ENCODE assay signal across 7 mouse cellular contexts in genomic region chr2:143547251-143548090, GRCm38 (mm10). TPM values are rescaled to one million over a fixed set of nuclear protein-coding genes. Genes with fewer than 3 reads are reported as not detected.
DNase-seq lines count a peak whose midpoint lies in the region; ATAC-seq and TF ChIP-seq lines count a peak whose summit lies in the region.

No protein-coding gene starts in this region.

- no peak overlapping the region for H3K9ac ChIP-seq in embryonic facial prominence, embryonic 13.5 days

- H3K27ac ChIP-seq in cerebellum, adult 2 months (ENCODE audit: insufficient read depth, low read length), result peak overlapping the region; percentile 49
- H3K27ac ChIP-seq in embryonic facial prominence, embryonic 13.5 days, result no peak overlapping the region
- 0 out of 2 replicates have a peak overlapping the region, but pooled peaks have one; percentile 77 for H3K27ac ChIP-seq in olfactory bulb, adult 2 months (ENCODE audit: insufficient read depth, low read depth, low read length)

- peaks cover 4% of the 10 kb centered on the region; the same call in 1 of the 2 replicates for H3K4me1 ChIP-seq in cerebellum, adult 2 months (ENCODE audit: control insufficient read depth, insufficient read depth, low read length)
- H3K4me1 ChIP-seq in embryonic facial prominence, embryonic 13.5 days, result peaks cover 14% of the 10 kb centered on the region
- 0 out of 2 replicates have a peak, but pooled peaks cover 5% of the 10 kb centered on the region for H3K4me1 ChIP-seq in olfactory bulb, adult 2 months (ENCODE audit: control insufficient read depth, insufficient read depth, low read length)

- no peak for TF ChIP-seq CTCF in cerebellum, adult 2 months (IDR thresholded peaks at IDR 0.05; ENCODE audit: borderline replicate concordance, insufficient read depth, low read depth, low read length)
- no peak for TF ChIP-seq CTCF in olfactory bulb, adult 2 months (IDR thresholded peaks at IDR 0.05; ENCODE audit: insufficient read depth, low read depth, low read length)

- WGBS in cerebellum, adult 2 months, result under 1% methylated on average over 32 of the region's 32 CpGs
- 1% methylated on average over 32 of the region's 32 CpGs for WGBS in embryonic facial prominence, embryonic 13.5 days
- under 1% methylated on average over 32 of the region's 32 CpGs for WGBS in olfactory bulb, adult 2 months

- DNase-seq in cerebellum, adult 2 months, result peak; percentile 59 to 63
- peak; percentile 19 to 20 for DNase-seq in layer of hippocampus, postnatal 36 days
- no peak for DNase-seq in gastrocnemius, postnatal 25 days
- DNase-seq in lung, postnatal 10 days, result no peak
- no peak for DNase-seq in spleen, postnatal 36 days (ENCODE audit: low spot score in 2 of 2)

- no peak for TF ChIP-seq POLR2A in cerebellum, adult 2 months (IDR thresholded peaks at IDR 0.05; ENCODE audit: borderline replicate concordance, insufficient read depth, low read length)
- no peak for TF ChIP-seq POLR2A in olfactory bulb, adult 2 months (IDR thresholded peaks at IDR 0.05; ENCODE audit: insufficient read depth, low read depth, low read length)

- H3K4me2 ChIP-seq in embryonic facial prominence, embryonic 13.5 days, result peak overlapping the region; percentile 81; the same call in 1 of the 2 replicates

- ATAC-seq in embryonic facial prominence, embryonic 13.5 days (ENCODE audit: insufficient number of reproducible peaks, insufficient read depth, low FRiP score, low TSS enrichment, low read depth), result no peak

- no peaks in the 10 kb centered on the region for H3K9me3 ChIP-seq in embryonic facial prominence, embryonic 13.5 days

- H3K36me3 ChIP-seq in embryonic facial prominence, embryonic 13.5 days, result no peaks in the 10 kb centered on the region

- peak overlapping the region; percentile 96 for H3K4me3 ChIP-seq in cerebellum, adult 2 months (replicated peaks; ENCODE audit: insufficient read depth, low read depth, low read length)
- H3K4me3 ChIP-seq in embryonic facial prominence, embryonic 13.5 days, result peak overlapping the region; percentile 50; the same call in 1 of the 2 replicates
- H3K4me3 ChIP-seq in olfactory bulb, adult 2 months (ENCODE audit: insufficient read depth, low read depth, low read length), result peak overlapping the region; percentile 66

- no peaks in the 10 kb centered on the region for H3K27me3 ChIP-seq in cerebellum, adult 2 months (ENCODE audit: control insufficient read depth, insufficient read depth, low read length)
- peaks cover 63% of the 10 kb centered on the region for H3K27me3 ChIP-seq in embryonic facial prominence, embryonic 13.5 days

RNA-seq across cellular contexts. Expression of gene Pcsk2, which starts 1.5 kb away (rescaled TPM):
- 69.5 and 70.5 TPM in 2 replicates for polyA plus RNA-seq in cerebellum, adult 2 months (2012; rRNA removed)
- polyA plus RNA-seq in embryonic facial prominence, embryonic 13.5 days (2015; fragmentation: Nextera tagmentation; extraction: Ambion mirVana), result 1.1 TPM in 2 replicates
- total RNA-seq in layer of hippocampus, postnatal 36 days (2021), result 100 to 1,000 TPM; 149 to 155 TPM
- polyA plus RNA-seq in olfactory bulb, adult 2 months (2012; ENCODE audit: insufficient read depth, insufficient read length, low replicate concordance, missing spikeins), result 97.0 TPM in 1 of 2 replicates, not detected in the other
- under 1 TPM in 1 of 2 experiments, not detected in 1; 0.08 TPM for total RNA-seq in gastrocnemius, postnatal 25 days (2021)

Comparison
In these comparisons a context has a peak if more than half of its experiments do, and no peak if none do; other contexts are left out.
1. DNase-seq: peak in cerebellum, adult 2 months (2 of 2) and layer of hippocampus, postnatal 36 days (2 of 2); none in gastrocnemius, postnatal 25 days (single experiment), lung, postnatal 10 days (single experiment) and spleen, postnatal 36 days (0 of 2).
2. Peak in every context shown above with its lines, with median percentiles within 50 percentile points of each other: H3K4me3 ChIP-seq.